Mouse (Mus musculus) bone marrow, adult 2 months (tissue): ENCODE results near the gene Orc5. TPM values are rescaled to one million over a fixed set of nuclear protein-coding genes. Genes with fewer than 3 reads are reported as not detected.
A peak's percentile ranks its signal among the peaks of the same experiment; 100 is the strongest.

ENCODE experiments used
- H3K27ac ChIP-seq: fragments of 200-500 bp; 2 replicates; pipeline ENCODE4 v1.5.1; 2012; ENCODE audit warnings: low read depth, mild to moderate bottlenecking, control low read depth, inconsistent platforms, low read length; ENCODE audit not compliant: control insufficient read depth, poor library complexity, insufficient read depth
- H3K4me1 ChIP-seq: fragments of 200-500 bp; 2 replicates; pipeline ENCODE4 v1.6.1; 2011; ENCODE audit warnings: low read length; ENCODE audit not compliant: control insufficient read depth, insufficient read depth
- H3K4me3 ChIP-seq: fragments of 200-500 bp; replicated peaks from 2 replicates; pipeline ENCODE3; 2011; ENCODE audit warnings: mild to moderate bottlenecking, low read depth, low read length, control low read depth; ENCODE audit not compliant: control insufficient read depth
- CTCF ChIP-seq: fragments of 200-500 bp; IDR thresholded peaks from 2 replicates; pipeline ENCODE4 v1.5.1; 2011; ENCODE audit warnings: low read length, control low read depth; ENCODE audit not compliant: control insufficient read depth, insufficient read depth
- POLR2A ChIP-seq: fragments of 200-500 bp; IDR thresholded peaks from 2 replicates; pipeline ENCODE4 v1.6.1; 2011; ENCODE audit warnings: low read depth, mild to moderate bottlenecking, control low read depth, low read length, borderline replicate concordance; ENCODE audit not compliant: control insufficient read depth
- WGBS: fragments of 180-500 bp; shearing (Covaris S2); methylation state at CpG from one replicate; pipeline ENCODE4 v1.1.7; 2018; 5-methylcytosine and 5-hydroxymethylcytosine counted together
- polyA plus RNA-seq: library from polyadenylated mRNA; stranded (reverse); fragments of >200 nt; gene quantifications from 2 replicates; pipeline ENCODE4 v1.2.4, GENCODE M21; 2011; ENCODE audit warnings: low replicate concordance; ENCODE audit not compliant: missing spikeins, insufficient read depth, insufficient read length

The Orc5 gene
- polyA plus RNA-seq, 1 experiment = 33.2 TPM

GRCm38 (mm10) chr5:22549366-22550032, 730 bp downstream of the Orc5 start:
- TF ChIP-seq CTCF = no peak
- no peak for TF ChIP-seq POLR2A
- Histone ChIP-seq H3K4me3 (peak overlapping the region; percentile 92), H3K27ac (peak overlapping the region; percentile 66), H3K4me1 (peaks cover 1% of the 10 kb centered on the region)
- 3% methylated on average over 11 of the region's 11 CpGs for WGBS

- 49% methylated on average over 6 of the region's 6 CpGs for WGBS
- no peak overlapping the region for H3K27ac ChIP-seq
- peaks cover 1% of the 10 kb centered on the region for H3K4me1 ChIP-seq
- peak overlapping the region; percentile 21 for H3K4me3 ChIP-seq
- TF ChIP-seq CTCF = no peak
- TF ChIP-seq POLR2A = no peak
These were observed 1.6 kb downstream of the Orc5 start for GRCm38 (mm10) chr5:22548556-22549161.

- no peak for TF ChIP-seq CTCF
- TF ChIP-seq POLR2A = no peak
- Histone ChIP-seq H3K4me3 (no peak overlapping the region), H3K4me1 (peaks cover 1% of the 10 kb centered on the region), H3K27ac (0 out of 2 replicates have a peak overlapping the region, but pooled peaks have one; percentile 0)
- WGBS = 84% methylated on average over 5 of the region's 5 CpGs
These were observed 3.7 kb downstream of the Orc5 start for GRCm38 (mm10) chr5:22546536-22546935.

- no peak overlapping the region for H3K27ac ChIP-seq
- peaks cover 1% of the 10 kb centered on the region for H3K4me1 ChIP-seq
- no peak overlapping the region for H3K4me3 ChIP-seq
- TF ChIP-seq POLR2A = no peak
These were observed 4.9 kb downstream of the Orc5 start for GRCm38 (mm10) chr5:22545305-22545704.

GRCm38 (mm10) chr5:22542676-22543075, 7.6 kb downstream of the Orc5 start:
- Histone ChIP-seq H3K4me1 (no peaks in the 10 kb centered on the region; the same call in 1 of the 2 replicates), H3K27ac (no peak overlapping the region), H3K4me3 (no peak overlapping the region)
- TF ChIP-seq POLR2A (no peak), CTCF (no peak)
- WGBS = 97% methylated on average over 2 of the region's 2 CpGs

GRCm38 (mm10) chr5:22538996-22539600, 11.1 kb downstream of the Orc5 start:
- 92% methylated on average over 7 of the region's 7 CpGs for WGBS
- Histone ChIP-seq H3K4me1 (no peaks in the 10 kb centered on the region), H3K27ac (no peak overlapping the region), H3K4me3 (no peak overlapping the region)
- TF ChIP-seq CTCF = no peak
- TF ChIP-seq POLR2A = no peak

GRCm38 (mm10) chr5:22536695-22537094, 13.5 kb downstream of the Orc5 start:
- H3K4me1 ChIP-seq = no peaks in the 10 kb centered on the region
- TF ChIP-seq CTCF = no peak
- no peak for TF ChIP-seq POLR2A
- WGBS = 80% methylated on average over 1 of the region's 1 CpGs

GRCm38 (mm10) chr5:22532571-22532970, 17.7 kb downstream of the Orc5 start:
- H3K4me3 ChIP-seq = no peak overlapping the region
- TF ChIP-seq POLR2A = no peak
- TF ChIP-seq CTCF = no peak

More at GRCm38 (mm10) chr5:22536695-22537094, 13.5 kb downstream of the Orc5 start:
- no peak overlapping the region for H3K27ac ChIP-seq
- H3K4me3 ChIP-seq = no peak overlapping the region

GRCm38 (mm10) chr5:22522612-22523011, 27.6 kb downstream of the Orc5 start:
- WGBS = 95% methylated on average over 4 of the region's 4 CpGs

More at GRCm38 (mm10) chr5:22532571-22532970, 17.7 kb downstream of the Orc5 start:
- H3K27ac ChIP-seq = no peak overlapping the region
- 92% methylated on average over 5 of the region's 5 CpGs for WGBS
- H3K4me1 ChIP-seq = no peaks in the 10 kb centered on the region

More at GRCm38 (mm10) chr5:22522612-22523011, 27.6 kb downstream of the Orc5 start:
- H3K4me3 ChIP-seq = no peak overlapping the region
- H3K27ac ChIP-seq = no peak overlapping the region
- TF ChIP-seq CTCF (no peak), POLR2A (no peak)
- H3K4me1 ChIP-seq = no peaks in the 10 kb centered on the region
